Mouse (Mus musculus) midbrain, embryonic 11.5 days (tissue): ENCODE measurements around the gene Slc43a1. TPM values are rescaled to one million over a fixed set of nuclear protein-coding genes. Genes with fewer than 3 reads are reported as not detected.

ENCODE experiments used
- ATAC-seq: fragments of 200-750 bp; cut with Nextera tagmentation; 2 replicates; pipeline ENCODE4 v1.8.0; 2017; ENCODE audit warnings: moderate TSS enrichment, moderate library complexity; ENCODE audit not compliant: low FRiP score
- DNase-seq: peaks from one replicate; pipeline ENCODE4 v3.0.0; 2015; ENCODE audit warnings: low spot score; ENCODE audit errors: missing footprints
- H3K27ac ChIP-seq: fragments of 300-500 bp; sonication (generic); 2 replicates; pipeline ENCODE4 v1.5.1; 2014; ENCODE audit warnings: low read depth, low read length
- H3K27me3 ChIP-seq: fragments of 300-500 bp; sonication (generic); 2 replicates; pipeline ENCODE4 v1.6.1; 2014; ENCODE audit warnings: mild to moderate bottlenecking, low read length, moderate library complexity, mixed read lengths; ENCODE audit not compliant: control insufficient read depth, insufficient read depth
- H3K36me3 ChIP-seq: fragments of 300-500 bp; sonication (generic); 2 replicates; pipeline ENCODE4 v1.6.1; 2014; ENCODE audit warnings: mild to moderate bottlenecking, low read length, moderate library complexity, mixed read lengths; ENCODE audit not compliant: control insufficient read depth, insufficient read depth
- H3K4me1 ChIP-seq: fragments of 300-500 bp; sonication (generic); 2 replicates; pipeline ENCODE4 v1.6.1; 2014; ENCODE audit warnings: low read length; ENCODE audit not compliant: control insufficient read depth, insufficient read depth
- H3K4me2 ChIP-seq: fragments of 300-500 bp; sonication (generic); 2 replicates; pipeline ENCODE4 v1.6.1; 2014; ENCODE audit warnings: mild to moderate bottlenecking, moderate library complexity
- H3K4me3 ChIP-seq: fragments of 300-500 bp; sonication (generic); 2 replicates; pipeline ENCODE4 v1.5.1; 2014; ENCODE audit warnings: low read depth, low read length
- H3K9ac ChIP-seq: fragments of 300-500 bp; sonication (generic); 2 replicates; pipeline ENCODE4 v1.6.1; 2014; ENCODE audit warnings: low read length
- H3K9me3 ChIP-seq: fragments of 300-500 bp; sonication (generic); 2 replicates; pipeline ENCODE4 v1.6.1; 2016; ENCODE audit warnings: low read length; ENCODE audit not compliant: control insufficient read depth
- WGBS: fragments of 180-500 bp; shearing (Covaris S2); extraction: QIAGEN DNeasy Blood & Tissue Kit; methylation state at CpG from one replicate; pipeline ENCODE4 v1.1.7; 2014; 5-methylcytosine and 5-hydroxymethylcytosine counted together
- polyA plus RNA-seq: library from polyadenylated mRNA; unstranded; fragments of >200 nt; fragmentation: Nextera tagmentation; extraction: Ambion mirVana; gene quantifications from 2 replicates; pipeline ENCODE4 v1.2.1, GENCODE M21; 2014

The Slc43a1 gene
- polyA plus RNA-seq, 1 experiment from 2014 or later = 18.6 TPM

DNA sequence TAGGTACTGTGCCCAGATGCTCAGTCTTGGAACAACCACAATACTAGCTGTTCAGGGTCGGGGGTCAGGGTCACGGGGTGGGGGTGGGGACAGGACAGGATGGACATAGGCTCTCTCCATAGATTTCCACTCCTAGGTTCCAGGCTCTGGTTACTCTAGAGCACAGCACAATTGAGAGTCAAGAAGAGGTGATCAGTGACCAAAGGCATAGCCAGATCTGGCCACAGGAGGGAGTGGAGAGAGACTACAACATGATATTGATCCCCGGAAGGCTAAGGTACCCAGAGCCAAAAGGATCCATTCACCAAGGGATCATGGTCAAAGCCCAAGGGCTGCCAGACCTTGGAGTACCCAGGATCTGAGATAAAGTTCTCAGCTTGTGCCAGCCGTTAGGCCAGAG, 46.0 kb downstream of the Slc43a1 start:
- no peak overlapping the region for H3K9ac ChIP-seq
- no peaks in the 10 kb centered on the region for H3K9me3 ChIP-seq
- H3K4me2 ChIP-seq = no peak overlapping the region
- H3K27me3 ChIP-seq = peaks cover 70% of the 10 kb centered on the region
- no peak overlapping the region for H3K27ac ChIP-seq
- peaks cover 30% of the 10 kb centered on the region for H3K4me1 ChIP-seq
- no peak overlapping the region for H3K4me3 ChIP-seq
- WGBS = 46% methylated on average over 4 of the region's 4 CpGs
- DNase-seq (peak; percentile 82), ATAC-seq (no peak)
- no peaks in the 10 kb centered on the region for H3K36me3 ChIP-seq

- WGBS = 11% methylated on average over 22 of the region's 23 CpGs
- peak; percentile 92 for DNase-seq
- H3K27ac ChIP-seq = no peak overlapping the region
Measured at GRCm38 (mm10) chr2:84885084-84886055, 46.7 kb downstream of the Slc43a1 start.

GRCm38 (mm10) chr2:84886234-84886731, 47.6 kb downstream of the Slc43a1 start, which contains the start of gene Rtn4rl2:
TSS of gene Rtn4rl2 (minus strand) at chr2:84886710.
- Histone ChIP-seq H3K9me3 (no peaks in the 10 kb centered on the region), H3K4me2 (peak within 1 kb of the TSS; percentile 87), H3K4me1 (peaks cover 30% of the 10 kb centered on the region), H3K27me3 (peaks cover 72% of the 10 kb centered on the region), H3K9ac (peak within 1 kb of the TSS; percentile 40), H3K4me3 (peak within 1 kb of the TSS; percentile 52), H3K36me3 (no peaks in the 10 kb centered on the region), H3K27ac (no peak within 1 kb of the TSS)
- under 1% methylated on average over 23 of the region's 35 CpGs for WGBS
- peak; percentile 23 for ATAC-seq
- DNase-seq = peak; percentile 94

More at GRCm38 (mm10) chr2:84885084-84886055, 46.7 kb downstream of the Slc43a1 start:
- Histone ChIP-seq H3K9ac (no peak overlapping the region), H3K4me2 (peak overlapping the region; percentile 2; the same call in 1 of the 2 replicates), H3K4me1 (peaks cover 30% of the 10 kb centered on the region), H3K36me3 (no peaks in the 10 kb centered on the region), H3K27me3 (peaks cover 72% of the 10 kb centered on the region), H3K9me3 (no peaks in the 10 kb centered on the region), H3K4me3 (peak overlapping the region; percentile 52; the same call in 1 of the 2 replicates)
- no peak for ATAC-seq

- Histone ChIP-seq H3K9me3 (no peaks in the 10 kb centered on the region), H3K4me2 (peak overlapping the region; percentile 87), H3K27me3 (peaks cover 72% of the 10 kb centered on the region), H3K27ac (no peak overlapping the region), H3K4me3 (peak overlapping the region; percentile 52), H3K9ac (peak overlapping the region; percentile 40), H3K36me3 (no peaks in the 10 kb centered on the region), H3K4me1 (peaks cover 30% of the 10 kb centered on the region)
- 0% methylated on average over 35 of the region's 39 CpGs for WGBS
- peak; percentile 48 for ATAC-seq
- DNase-seq = peak; percentile 96
Measured at GRCm38 (mm10) chr2:84886821-84887281, 48.2 kb downstream of the Slc43a1 start.

- Histone ChIP-seq H3K27me3 (peaks cover 66% of the 10 kb centered on the region), H3K4me1 (peaks cover 30% of the 10 kb centered on the region), H3K9ac (peak overlapping the region; percentile 40), H3K36me3 (no peaks in the 10 kb centered on the region), H3K4me3 (peak overlapping the region; percentile 52), H3K27ac (no peak overlapping the region), H3K9me3 (no peaks in the 10 kb centered on the region), H3K4me2 (peak overlapping the region; percentile 87)
- ATAC-seq (peak; percentile 17), DNase-seq (peak; percentile 95)
- under 1% methylated on average over 58 of the region's 58 CpGs for WGBS
Measured at GRCm38 (mm10) chr2:84887411-84888271, 49.0 kb downstream of the Slc43a1 start.

- DNase-seq = peak; percentile 94
- peak overlapping the region; percentile 33; the same call in 1 of the 2 replicates for H3K9ac ChIP-seq
- ATAC-seq = peak; percentile 5; the same call in 1 of the 2 replicates
- peaks cover 20% of the 10 kb centered on the region for H3K4me1 ChIP-seq
- 2% methylated on average over 28 of the region's 28 CpGs for WGBS
- H3K4me3 ChIP-seq = peak overlapping the region; percentile 24
- H3K36me3 ChIP-seq = no peaks in the 10 kb centered on the region
- no peak overlapping the region for H3K27ac ChIP-seq
- no peaks in the 10 kb centered on the region for H3K9me3 ChIP-seq
- peak overlapping the region; percentile 45 for H3K4me2 ChIP-seq
- H3K27me3 ChIP-seq = peaks cover 60% of the 10 kb centered on the region
Measured at GRCm38 (mm10) chr2:84888657-84889315, 50.1 kb downstream of the Slc43a1 start.

GRCm38 (mm10) chr2:84889316-84890044, 50.8 kb downstream of the Slc43a1 start:
- DNase-seq (peak; percentile 91), ATAC-seq (no peak)
- H3K9ac ChIP-seq = no peak overlapping the region
- peaks cover 19% of the 10 kb centered on the region for H3K4me1 ChIP-seq
- no peak overlapping the region for H3K4me3 ChIP-seq
- peak overlapping the region; percentile 45 for H3K4me2 ChIP-seq
- WGBS = 8% methylated on average over 14 of the region's 14 CpGs
- H3K27ac ChIP-seq = no peak overlapping the region
- no peaks in the 10 kb centered on the region for H3K9me3 ChIP-seq
- no peaks in the 10 kb centered on the region for H3K36me3 ChIP-seq
- H3K27me3 ChIP-seq = peaks cover 53% of the 10 kb centered on the region

DNA sequence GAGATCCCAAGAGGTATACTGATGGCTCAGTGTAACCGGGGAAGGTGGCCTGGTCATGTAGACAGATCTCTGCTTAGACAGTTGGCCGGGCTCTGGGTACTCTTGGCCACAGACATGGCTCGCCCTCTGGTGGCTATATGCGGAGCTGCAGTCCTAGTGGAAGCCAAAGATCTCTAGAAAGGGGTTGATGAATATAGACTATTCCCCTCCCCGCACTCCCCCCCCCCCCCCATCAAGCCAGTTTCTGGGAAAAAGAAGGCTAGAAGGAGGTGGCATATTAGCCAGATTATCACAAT, 51.3 kb downstream of the Slc43a1 start:
- no peak overlapping the region for H3K9ac ChIP-seq
- H3K36me3 ChIP-seq = no peaks in the 10 kb centered on the region
- H3K4me3 ChIP-seq = no peak overlapping the region
- H3K27ac ChIP-seq = no peak overlapping the region
- no peaks in the 10 kb centered on the region for H3K9me3 ChIP-seq
- peaks cover 47% of the 10 kb centered on the region for H3K27me3 ChIP-seq
- WGBS = 0% methylated on average over 5 of the region's 5 CpGs
- H3K4me2 ChIP-seq = no peak overlapping the region
- peaks cover 19% of the 10 kb centered on the region for H3K4me1 ChIP-seq
- DNase-seq (peak; percentile 97), ATAC-seq (no peak)
